Mouse (Mus musculus) embryonic facial prominence, embryonic 11.5 days (tissue): Measurements from ENCODE around the gene Cdh13. TPM values are rescaled to one million over a fixed set of nuclear protein-coding genes. Genes with fewer than 3 reads are reported as not detected.

Source experiments
- ATAC-seq: fragments of 200-750 bp; cut with Nextera tagmentation; replicated peaks from 2 replicates; pipeline ENCODE4 v1.8.0; 2017; ENCODE audit warnings: low read depth; ENCODE audit not compliant: insufficient number of reproducible peaks, low FRiP score, low TSS enrichment
- DNase-seq: peaks from one replicate; pipeline ENCODE4 v3.0.0-alpha.2; 2015; ENCODE audit warnings: low spot score
- H3K27ac ChIP-seq: fragments of 300-500 bp; sonication (generic); replicated peaks from 2 replicates; pipeline ENCODE4 v1.5.1; 2014; ENCODE audit warnings: mild to moderate bottlenecking, low read depth, low read length, control low read depth
- H3K27me3 ChIP-seq: fragments of 300-500 bp; sonication (generic); 2 replicates; pipeline ENCODE4 v1.6.1; 2014; ENCODE audit warnings: mild to moderate bottlenecking, low read length, moderate library complexity, mixed read lengths; ENCODE audit not compliant: control insufficient read depth, insufficient read depth
- H3K36me3 ChIP-seq: fragments of 300-500 bp; sonication (generic); replicated peaks from 2 replicates; pipeline ENCODE4 v1.6.1; 2014; ENCODE audit warnings: low read depth, mild to moderate bottlenecking, low read length, moderate library complexity, mixed read lengths; ENCODE audit not compliant: control insufficient read depth, insufficient read depth
- H3K4me1 ChIP-seq: fragments of 300-500 bp; sonication (generic); 2 replicates; pipeline ENCODE4 v1.6.1; 2014; ENCODE audit warnings: low read length, mixed read lengths; ENCODE audit not compliant: control insufficient read depth, insufficient read depth
- H3K4me2 ChIP-seq: fragments of 300-500 bp; sonication (generic); 2 replicates; pipeline ENCODE4 v1.6.1; 2014; ENCODE audit warnings: low read depth, mild to moderate bottlenecking, control low read depth, low read length, moderate library complexity
- H3K4me3 ChIP-seq: fragments of 300-500 bp; sonication (generic); 2 replicates; pipeline ENCODE4 v1.5.1; 2014; ENCODE audit warnings: low read depth, low read length, control low read depth
- H3K9ac ChIP-seq: fragments of 300-500 bp; sonication (generic); replicated peaks from 2 replicates; pipeline ENCODE4 v1.6.1; 2014; ENCODE audit warnings: mild to moderate bottlenecking, control low read depth, low read length
- H3K9me3 ChIP-seq: fragments of 300-500 bp; sonication (generic); replicated peaks from 2 replicates; pipeline ENCODE4 v1.6.1; 2016; ENCODE audit warnings: mild to moderate bottlenecking, low read length, inconsistent platforms, mixed read lengths; ENCODE audit not compliant: control insufficient read depth
- WGBS: fragments of 180-500 bp; shearing (Covaris S2); extraction: QIAGEN DNeasy Blood & Tissue Kit; methylation state at CpG from one replicate; pipeline ENCODE4 v1.1.7; 2014; 5-methylcytosine and 5-hydroxymethylcytosine counted together
- polyA plus RNA-seq: library from polyadenylated mRNA; unstranded; fragments of >200 nt; fragmentation: Nextera tagmentation; extraction: Ambion mirVana; gene quantifications from 2 replicates; pipeline ENCODE4 v1.2.1, GENCODE M21; 2014

Cdh13 gene
- polyA plus RNA-seq, 1 experiment from 2014 or later = 7.1 TPM

DNA sequence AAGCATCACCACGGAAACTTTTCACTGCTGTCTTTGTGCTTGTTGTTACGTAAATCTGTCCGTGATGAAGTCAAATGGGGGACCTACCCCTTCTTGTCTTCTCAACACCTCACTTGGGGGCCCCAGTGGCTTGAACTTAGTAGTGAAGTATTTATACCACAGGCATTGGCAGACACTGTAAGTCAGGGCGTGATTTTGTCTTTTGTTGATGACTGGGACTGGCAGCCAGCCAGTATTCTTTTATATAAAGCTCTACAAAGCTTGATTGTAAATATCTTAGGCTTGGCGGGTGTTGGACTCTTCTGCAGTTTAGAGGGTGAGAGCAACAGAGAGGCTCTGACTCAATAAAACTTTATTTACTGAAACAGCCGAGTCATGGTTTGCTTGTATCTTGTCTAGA lies 91.2 kb downstream of the Cdh13 start:
- no peak overlapping the region for H3K9ac ChIP-seq
- no peak overlapping the region for H3K4me3 ChIP-seq
- ATAC-seq = no peak
- no peaks in the 10 kb centered on the region for H3K9me3 ChIP-seq
- no peaks in the 10 kb centered on the region for H3K27me3 ChIP-seq
- H3K36me3 ChIP-seq = no peaks in the 10 kb centered on the region
- H3K27ac ChIP-seq = no peak overlapping the region
- H3K4me2 ChIP-seq = no peak overlapping the region
- DNase-seq = no peak
- H3K4me1 ChIP-seq = no peaks in the 10 kb centered on the region
- 82% methylated on average over 6 of the region's 6 CpGs for WGBS

DNA sequence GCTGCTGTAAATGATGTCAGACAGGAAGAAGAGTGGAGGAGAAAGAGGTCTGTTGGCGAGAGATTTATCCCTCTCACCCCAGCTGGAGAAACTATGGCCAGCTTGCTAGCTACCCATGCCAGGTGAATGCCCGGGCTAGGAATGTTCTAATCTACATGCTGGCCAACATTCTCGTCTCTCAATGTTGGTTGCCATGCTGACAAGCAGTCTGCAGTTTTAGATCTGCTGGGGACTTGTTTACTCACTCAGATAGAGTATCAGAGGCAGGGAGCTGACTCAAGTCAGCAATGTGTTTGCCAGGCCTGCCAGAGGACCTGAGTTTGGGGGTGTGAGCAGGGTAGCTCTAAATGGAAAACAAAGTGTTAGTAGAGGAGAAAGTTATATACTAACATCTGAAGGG lies 93.3 kb downstream of the Cdh13 start:
- H3K9me3 ChIP-seq = no peaks in the 10 kb centered on the region
- no peaks in the 10 kb centered on the region for H3K27me3 ChIP-seq
- H3K36me3 ChIP-seq = no peaks in the 10 kb centered on the region
- no peak for ATAC-seq
- DNase-seq = no peak
- no peak overlapping the region for H3K4me3 ChIP-seq
- no peak overlapping the region for H3K27ac ChIP-seq
- no peaks in the 10 kb centered on the region for H3K4me1 ChIP-seq
- no peak overlapping the region for H3K4me2 ChIP-seq
- H3K9ac ChIP-seq = no peak overlapping the region
- 69% methylated on average over 3 of the region's 3 CpGs for WGBS

- ATAC-seq = no peak
- Histone ChIP-seq H3K36me3 (no peaks in the 10 kb centered on the region), H3K4me3 (no peak overlapping the region), H3K27ac (no peak overlapping the region), H3K4me1 (no peaks in the 10 kb centered on the region), H3K9me3 (no peaks in the 10 kb centered on the region), H3K27me3 (no peaks in the 10 kb centered on the region), H3K4me2 (no peak overlapping the region), H3K9ac (no peak overlapping the region)
- 84% methylated on average over 8 of the region's 8 CpGs for WGBS
- no peak for DNase-seq
These were observed 95.5 kb downstream of the Cdh13 start for GRCm38 (mm10) chr8:118378985-118379384.

DNA sequence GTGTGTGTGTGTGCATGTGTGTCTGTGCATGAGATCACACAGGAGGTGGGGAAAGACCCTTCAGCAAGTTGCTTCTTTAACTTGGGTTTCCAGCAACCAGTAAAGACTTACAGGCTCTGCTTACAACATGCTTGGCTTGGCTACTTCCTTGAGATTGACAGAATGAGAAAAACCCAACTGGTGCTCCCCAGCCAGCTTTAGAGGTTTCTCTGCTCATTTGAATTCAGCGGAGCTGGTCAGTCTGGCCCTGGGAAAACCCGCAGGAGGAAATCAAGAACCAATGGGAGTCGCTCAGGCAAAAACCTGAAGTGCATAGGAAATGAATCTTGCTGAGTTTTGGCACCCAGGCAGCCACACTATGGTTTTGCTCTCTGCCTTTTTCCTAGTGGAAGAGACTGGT lies 96.1 kb downstream of the Cdh13 start:
- DNase-seq = no peak
- Histone ChIP-seq H3K9me3 (no peaks in the 10 kb centered on the region), H3K4me1 (no peaks in the 10 kb centered on the region), H3K27me3 (no peaks in the 10 kb centered on the region), H3K4me3 (no peak overlapping the region), H3K9ac (no peak overlapping the region), H3K4me2 (no peak overlapping the region), H3K36me3 (no peaks in the 10 kb centered on the region), H3K27ac (no peak overlapping the region)
- 43% methylated on average over 3 of the region's 3 CpGs for WGBS
- ATAC-seq = no peak

DNA sequence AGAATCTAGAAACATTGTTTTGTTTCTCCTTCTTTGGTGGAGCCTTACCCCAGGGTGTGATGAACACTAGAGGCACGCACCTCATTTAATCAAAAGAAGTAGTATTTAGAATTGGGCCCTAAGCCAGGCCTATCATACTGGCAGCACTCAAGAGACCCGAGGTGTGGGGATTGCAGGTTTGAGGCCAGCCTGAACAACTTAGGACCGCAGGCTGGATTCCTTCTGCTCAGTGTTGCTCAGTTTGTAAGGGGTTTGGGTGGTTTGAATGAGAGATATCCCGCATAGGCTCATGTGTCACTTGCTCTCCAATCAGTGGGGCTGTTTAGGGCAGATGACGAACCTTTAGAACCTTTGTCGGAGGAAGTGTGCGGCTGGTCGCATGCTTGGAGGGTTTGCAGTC lies 96.5 kb downstream of the Cdh13 start:
- Histone ChIP-seq H3K9ac (no peak overlapping the region), H3K4me3 (no peak overlapping the region), H3K9me3 (no peaks in the 10 kb centered on the region), H3K27me3 (no peaks in the 10 kb centered on the region), H3K27ac (no peak overlapping the region), H3K4me1 (no peaks in the 10 kb centered on the region), H3K36me3 (no peaks in the 10 kb centered on the region), H3K4me2 (no peak overlapping the region)
- DNase-seq (no peak), ATAC-seq (no peak)
- WGBS = 69% methylated on average over 8 of the region's 8 CpGs

DNA sequence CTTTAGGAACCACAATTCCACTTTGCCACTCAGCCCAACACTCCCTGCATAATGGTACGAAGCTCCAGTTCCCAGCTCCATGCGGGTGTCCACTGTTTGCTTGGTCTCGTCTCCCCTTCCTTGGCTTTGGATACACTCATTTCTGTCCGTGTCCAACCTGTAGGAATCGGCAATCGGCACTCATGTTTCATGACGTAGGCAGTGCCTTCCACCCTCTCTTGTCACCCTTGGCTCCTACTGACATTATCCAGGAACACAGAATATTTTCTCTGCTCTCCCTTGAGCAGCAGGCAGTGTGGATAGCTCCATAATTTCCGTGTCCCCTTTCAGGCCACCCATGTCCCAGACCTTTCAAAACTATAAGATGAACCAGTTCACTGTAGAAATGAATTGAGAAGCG lies 97.2 kb downstream of the Cdh13 start:
- no peak for ATAC-seq
- 79% methylated on average over 9 of the region's 9 CpGs for WGBS
- no peak overlapping the region for H3K4me2 ChIP-seq

GRCm38 (mm10) chr8:118381641-118382040 lies 98.1 kb downstream of the Cdh13 start:
- ATAC-seq (no peak), DNase-seq (no peak)
- no peak overlapping the region for H3K27ac ChIP-seq
- no peaks in the 10 kb centered on the region for H3K9me3 ChIP-seq
- no peaks in the 10 kb centered on the region for H3K4me1 ChIP-seq
- WGBS = 81% methylated on average over 7 of the region's 7 CpGs
- H3K4me2 ChIP-seq = no peak overlapping the region
- no peak overlapping the region for H3K9ac ChIP-seq
- H3K4me3 ChIP-seq = no peak overlapping the region
- no peaks in the 10 kb centered on the region for H3K36me3 ChIP-seq
- H3K27me3 ChIP-seq = no peaks in the 10 kb centered on the region

More for the DNA sequence above, 97.2 kb downstream of the Cdh13 start:
- H3K4me3 ChIP-seq = no peak overlapping the region
- H3K9me3 ChIP-seq = no peaks in the 10 kb centered on the region
- DNase-seq = no peak
- no peaks in the 10 kb centered on the region for H3K27me3 ChIP-seq
- H3K4me1 ChIP-seq = no peaks in the 10 kb centered on the region
- no peaks in the 10 kb centered on the region for H3K36me3 ChIP-seq
- H3K27ac ChIP-seq = no peak overlapping the region
- H3K9ac ChIP-seq = no peak overlapping the region

DNA sequence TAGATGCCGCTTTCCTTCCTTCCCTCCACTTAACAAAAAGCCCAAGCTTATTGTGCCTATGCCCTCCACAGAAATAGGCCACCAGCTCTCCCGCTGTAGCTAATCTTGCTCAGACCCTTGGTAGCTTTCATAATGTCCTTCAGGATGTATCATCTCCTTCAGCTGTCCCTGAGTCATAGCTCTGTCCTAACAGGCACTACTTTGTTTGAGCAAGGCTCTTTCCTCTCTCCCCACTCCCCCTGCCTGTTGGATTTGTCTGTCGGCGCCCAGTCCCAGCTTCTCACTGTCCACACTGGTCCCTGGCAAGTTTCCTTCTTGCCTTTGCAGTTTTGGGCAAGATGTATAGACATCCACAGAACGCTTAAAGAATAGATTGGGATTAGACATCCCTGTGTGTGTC lies 100.8 kb downstream of the Cdh13 start:
- no peaks in the 10 kb centered on the region for H3K27me3 ChIP-seq
- H3K4me1 ChIP-seq = no peaks in the 10 kb centered on the region
- no peaks in the 10 kb centered on the region for H3K9me3 ChIP-seq
- H3K27ac ChIP-seq = no peak overlapping the region
- no peak overlapping the region for H3K4me2 ChIP-seq
- no peak overlapping the region for H3K9ac ChIP-seq
- H3K4me3 ChIP-seq = no peak overlapping the region
- 91% methylated on average over 5 of the region's 5 CpGs for WGBS
- no peaks in the 10 kb centered on the region for H3K36me3 ChIP-seq
- DNase-seq = no peak
- no peak for ATAC-seq
